In the genomic region with DNA sequence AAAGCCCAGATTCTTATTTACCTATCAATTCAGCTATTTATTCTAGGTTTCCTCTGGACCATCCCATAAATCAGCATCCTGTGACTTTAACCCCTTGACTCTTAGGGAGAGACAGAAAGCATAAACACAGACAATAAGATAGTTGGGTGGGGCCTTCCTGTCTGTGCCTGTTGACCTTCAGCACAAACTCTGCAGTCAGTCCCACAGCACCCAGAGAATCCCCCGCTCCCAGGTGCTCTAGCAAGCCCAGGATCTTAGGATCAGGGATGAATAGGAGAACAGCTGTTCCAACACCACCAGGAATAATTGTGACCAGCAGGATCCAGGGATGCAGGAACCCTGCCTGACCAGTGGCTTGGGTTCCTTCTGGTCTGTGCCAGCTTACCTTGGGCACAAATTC, we compare ENCODE assay signal across 29 mouse cellular contexts.
DNase-seq lines count a peak whose midpoint lies in the region; ATAC-seq and TF ChIP-seq lines count a peak whose summit lies in the region.
"Had no signal": no experiment of that assay in that cellular context is flagged by ENCODE, and none has a peak within 500 bp of the region (broad histone marks: within the 10 kb centered on the region; RNA-seq: fewer than 3 reads in every experiment).

No protein-coding gene starts in this region.

- peak; percentile 86 for DNase-seq in ES-CJ7 (ENCODE audit: low read depth, low spot score)
- DNase-seq in R1 (ENCODE audit: low read depth, low spot score): peak; percentile 92
- peak; percentile 83 for DNase-seq in ZHBTc4 (ENCODE audit: low read depth, low spot score)
- no peak for DNase-seq in midbrain, embryonic 14.5 days
- DNase-seq in left cerebral cortex, postnatal 4 days: no peak
- DNase-seq: adrenal gland, adult 2 months; adrenal gland, postnatal 10 days; adrenal gland, postnatal 25 days; B cell, adult 2 months; cerebellum, adult 11 months; cerebellum, adult 18-20 months; cerebellum, adult 8-10 months; cerebellum, adult 9-11 months; cerebellum, postnatal 14 days; cerebellum, postnatal 36 days; embryo, embryonic 11 days had no signal

- H3K4me2 ChIP-seq in midbrain, embryonic 14.5 days (ENCODE audit: low read length): no peak overlapping the region
- H3K4me2 ChIP-seq: embryonic facial prominence, embryonic 13.5 days; embryonic facial prominence, embryonic 15.5 days; forebrain, embryonic 12.5 days had no signal

- peak overlapping the region; percentile 24; the same call in 1 of the 2 replicates for H3K4me3 ChIP-seq in E14TG2a.4 (replicated peaks; ENCODE audit: low read length)
- H3K4me3 ChIP-seq in midbrain, embryonic 14.5 days (replicated peaks; ENCODE audit: low read depth, low read length): no peak overlapping the region
- H3K4me3 ChIP-seq: embryonic facial prominence, embryonic 13.5 days; embryonic facial prominence, embryonic 15.5 days; erythroblast, embryonic 14.5 days; forebrain, embryonic 10.5 days; forebrain, embryonic 12.5 days had no signal

- H3K4me1 ChIP-seq in E14TG2a.4 (replicated peaks; ENCODE audit: low read depth, low read length): peaks cover 46% of the 10 kb centered on the region
- H3K4me1 ChIP-seq in midbrain, embryonic 14.5 days (ENCODE audit: control insufficient read depth, insufficient read depth, low read length): no peaks in the 10 kb centered on the region
- H3K4me1 ChIP-seq: embryonic facial prominence, embryonic 13.5 days; embryonic facial prominence, embryonic 15.5 days; forebrain, embryonic 10.5 days; forebrain, embryonic 12.5 days had no signal

- H3K27ac ChIP-seq in midbrain, embryonic 14.5 days (replicated peaks; ENCODE audit: low read depth, low read length): no peak overlapping the region
- H3K27ac ChIP-seq: embryonic facial prominence, embryonic 13.5 days; embryonic facial prominence, embryonic 15.5 days; forebrain, embryonic 10.5 days; forebrain, embryonic 12.5 days had no signal

- H3K27me3 ChIP-seq in E14TG2a.4 (ENCODE audit: insufficient read depth, low read length): no peaks in the 10 kb centered on the region
- H3K27me3 ChIP-seq in midbrain, embryonic 14.5 days (ENCODE audit: control insufficient read depth, insufficient read depth, low read length): no peaks in the 10 kb centered on the region
- H3K27me3 ChIP-seq: CH12.LX; embryonic facial prominence, embryonic 13.5 days; embryonic facial prominence, embryonic 15.5 days; forebrain, embryonic 12.5 days; Patski had no signal

- H3K9ac ChIP-seq in midbrain, embryonic 14.5 days (replicated peaks; ENCODE audit: low read length): no peak overlapping the region
- H3K9ac ChIP-seq: embryonic facial prominence, embryonic 13.5 days; embryonic facial prominence, embryonic 15.5 days; forebrain, embryonic 12.5 days had no signal

- intact Hi-C loops in left cerebral cortex, postnatal 4 days (cut with DNase I): no loop called here

- 91% methylated on average over 1 of the region's 1 CpGs for WGBS in midbrain, embryonic 14.5 days

- H3K36me3 ChIP-seq in E14TG2a.4 (ENCODE audit: insufficient read depth, low read length): no peaks in the 10 kb centered on the region
- H3K36me3 ChIP-seq in midbrain, embryonic 14.5 days (ENCODE audit: control insufficient read depth, insufficient read depth, low read length): no peaks in the 10 kb centered on the region
- H3K36me3 ChIP-seq: embryonic facial prominence, embryonic 13.5 days; embryonic facial prominence, embryonic 15.5 days; forebrain, embryonic 10.5 days; forebrain, embryonic 12.5 days; G1E had no signal

- no peak for TF ChIP-seq CTCF in E14TG2a.4 (conservative IDR thresholded peaks at IDR 0.05; ENCODE audit: low read length)

- ATAC-seq in megakaryocyte, adult 5-6 weeks (ENCODE audit: poor library complexity, severe bottlenecking): no peak
- no peak for ATAC-seq in midbrain, embryonic 14.5 days (ENCODE audit: low FRiP score, low TSS enrichment)
- ATAC-seq: CD4-positive, CD25-positive, alpha-beta regulatory T cell, adult 4 months; forebrain, embryonic 14.5 days; forebrain, embryonic 16.5 days; Patski had no signal

- H3K9me3 ChIP-seq in E14TG2a.4 (ENCODE audit: low read length): peaks cover 34% of the 10 kb centered on the region
- H3K9me3 ChIP-seq in midbrain, embryonic 14.5 days (ENCODE audit: control insufficient read depth, low read length): no peaks in the 10 kb centered on the region
- H3K9me3 ChIP-seq: embryonic facial prominence, embryonic 13.5 days; embryonic facial prominence, embryonic 15.5 days; forebrain, embryonic 10.5 days; forebrain, embryonic 12.5 days had no signal

Comparison
In these comparisons a context has a peak if more than half of its experiments do, and no peak if none do; other contexts are left out.
1. DNase-seq: peak in ES-CJ7 (single experiment), R1 (single experiment) and ZHBTc4 (single experiment); none in midbrain, embryonic 14.5 days (single experiment) and left cerebral cortex, postnatal 4 days (single experiment).